Mouse (Mus musculus) bone marrow, adult 2 months (tissue): Measurements from ENCODE around the gene Phc2. TPM values are rescaled to one million over a fixed set of nuclear protein-coding genes. Genes with fewer than 3 reads are reported as not detected.

ENCODE experiments used
- H3K27ac ChIP-seq: fragments of 200-500 bp; 2 replicates; pipeline ENCODE4 v1.5.1; 2012; ENCODE audit warnings: low read depth, mild to moderate bottlenecking, control low read depth, inconsistent platforms, low read length; ENCODE audit not compliant: control insufficient read depth, poor library complexity, insufficient read depth
- H3K4me1 ChIP-seq: fragments of 200-500 bp; 2 replicates; pipeline ENCODE4 v1.6.1; 2011; ENCODE audit warnings: low read length; ENCODE audit not compliant: control insufficient read depth, insufficient read depth
- H3K4me3 ChIP-seq: fragments of 200-500 bp; replicated peaks from 2 replicates; pipeline ENCODE3; 2011; ENCODE audit warnings: mild to moderate bottlenecking, low read depth, low read length, control low read depth; ENCODE audit not compliant: control insufficient read depth
- CTCF ChIP-seq: fragments of 200-500 bp; IDR thresholded peaks from 2 replicates; pipeline ENCODE4 v1.5.1; 2011; ENCODE audit warnings: low read length, control low read depth; ENCODE audit not compliant: control insufficient read depth, insufficient read depth
- POLR2A ChIP-seq: fragments of 200-500 bp; IDR thresholded peaks from 2 replicates; pipeline ENCODE4 v1.6.1; 2011; ENCODE audit warnings: low read depth, mild to moderate bottlenecking, control low read depth, low read length, borderline replicate concordance; ENCODE audit not compliant: control insufficient read depth
- WGBS: fragments of 180-500 bp; shearing (Covaris S2); methylation state at CpG from one replicate; pipeline ENCODE4 v1.1.7; 2018; 5-methylcytosine and 5-hydroxymethylcytosine counted together
- polyA plus RNA-seq: library from polyadenylated mRNA; stranded (reverse); fragments of >200 nt; gene quantifications from 2 replicates; pipeline ENCODE4 v1.2.4, GENCODE M21; 2011; ENCODE audit warnings: low replicate concordance; ENCODE audit not compliant: missing spikeins, insufficient read depth, insufficient read length

Phc2 gene
- polyA plus RNA-seq, 1 experiment, result 36.8 TPM

- TF ChIP-seq POLR2A, result no peak
- H3K4me1 ChIP-seq, result peaks cover 2% of the 10 kb centered on the region; the same call in 1 of the 2 replicates
- H3K4me3 ChIP-seq, result peak overlapping the region; percentile 5
- H3K27ac ChIP-seq, result no peak overlapping the region; the same call in 1 of the 2 replicates
- 24% methylated on average over 14 of the region's 14 CpGs for WGBS
These were observed 38.7 kb upstream of the Phc2 start for GRCm38 (mm10) chr4:128615761-128616160.

DNA sequence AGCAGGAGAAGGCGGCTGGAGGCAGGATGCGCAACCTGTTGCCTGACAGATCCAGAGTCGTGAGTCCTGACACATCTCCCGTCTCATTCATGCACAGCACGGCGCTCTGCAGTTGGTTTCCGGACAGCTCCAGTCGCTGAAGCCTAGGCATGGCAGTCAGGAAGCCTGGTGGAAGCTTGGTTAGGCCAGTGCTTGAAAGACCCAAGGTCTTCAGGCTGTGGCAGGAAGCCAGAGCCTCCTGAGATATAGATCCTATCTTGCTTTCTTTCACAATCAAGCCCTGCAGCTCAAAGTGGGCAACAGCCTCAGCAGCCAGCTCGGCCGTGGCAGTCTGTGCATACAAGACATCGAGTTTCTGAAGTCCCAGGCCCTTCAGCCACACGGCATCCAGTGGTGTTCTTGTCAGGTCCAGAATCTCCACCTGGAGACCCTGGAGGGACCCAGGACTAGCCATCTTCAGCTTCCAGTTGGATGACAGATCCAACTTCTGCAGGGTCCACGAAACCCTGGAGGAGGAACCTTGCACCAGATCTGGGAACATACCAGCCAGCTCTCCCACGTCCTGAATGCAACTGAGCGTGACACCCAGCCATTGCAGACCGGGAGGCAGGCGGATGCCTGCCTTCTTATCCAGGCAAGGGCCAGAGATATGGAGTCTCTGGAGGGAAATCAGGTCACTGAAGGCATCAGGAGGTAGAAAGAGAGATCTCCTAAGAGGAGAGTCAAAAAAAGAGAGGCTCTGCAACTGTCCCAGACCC lies 37.0 kb upstream of the Phc2 start:
- 6% methylated on average over 17 of the region's 17 CpGs for WGBS
- TF ChIP-seq POLR2A (no peak), CTCF (no peak)
- Histone ChIP-seq H3K27ac (no peak overlapping the region), H3K4me3 (peak overlapping the region; percentile 16), H3K4me1 (peaks cover 2% of the 10 kb centered on the region; the same call in 1 of the 2 replicates)

- Histone ChIP-seq H3K27ac (peak within 1 kb of the TSS; percentile 49), H3K4me3 (peak within 1 kb of the TSS; percentile 33), H3K4me1 (peaks cover 2% of the 10 kb centered on the region; the same call in 1 of the 2 replicates)
- WGBS, result 18% methylated on average over 15 of the region's 15 CpGs
- TF ChIP-seq POLR2A, result no peak
- no peak for TF ChIP-seq CTCF
These were observed 36.1 kb upstream of the Phc2 start, which contains the start of gene Tlr12 for GRCm38 (mm10) chr4:128618246-128618911. Gene Tlr12, minus strand, starts transcription at chr4:128618619.

GRCm38 (mm10) chr4:128618963-128619362 lies 35.5 kb upstream of the Phc2 start:
- 6% methylated on average over 2 of the region's 2 CpGs for WGBS
- Histone ChIP-seq H3K27ac (peak overlapping the region; percentile 49), H3K4me1 (peaks cover 2% of the 10 kb centered on the region; the same call in 1 of the 2 replicates), H3K4me3 (no peak overlapping the region)
- no peak for TF ChIP-seq POLR2A
- TF ChIP-seq CTCF, result no peak

GRCm38 (mm10) chr4:128620572-128620971 lies 33.9 kb upstream of the Phc2 start:
- TF ChIP-seq CTCF (no peak), POLR2A (no peak)
- peaks cover 2% of the 10 kb centered on the region; the same call in 1 of the 2 replicates for H3K4me1 ChIP-seq
- WGBS, result 81% methylated on average over 6 of the region's 6 CpGs
- no peak overlapping the region for H3K27ac ChIP-seq
- no peak overlapping the region for H3K4me3 ChIP-seq

GRCm38 (mm10) chr4:128621109-128621508 lies 33.4 kb upstream of the Phc2 start:
- Histone ChIP-seq H3K4me3 (no peak overlapping the region), H3K27ac (no peak overlapping the region), H3K4me1 (peaks cover 2% of the 10 kb centered on the region; the same call in 1 of the 2 replicates)
- 66% methylated on average over 8 of the region's 8 CpGs for WGBS
- TF ChIP-seq POLR2A (no peak), CTCF (no peak)

- Histone ChIP-seq H3K4me1 (peaks cover 2% of the 10 kb centered on the region; the same call in 1 of the 2 replicates), H3K27ac (no peak overlapping the region), H3K4me3 (no peak overlapping the region)
- 45% methylated on average over 7 of the region's 7 CpGs for WGBS
- TF ChIP-seq POLR2A (no peak), CTCF (no peak)
These were observed 19.1 kb upstream of the Phc2 start for GRCm38 (mm10) chr4:128635451-128635850.

DNA sequence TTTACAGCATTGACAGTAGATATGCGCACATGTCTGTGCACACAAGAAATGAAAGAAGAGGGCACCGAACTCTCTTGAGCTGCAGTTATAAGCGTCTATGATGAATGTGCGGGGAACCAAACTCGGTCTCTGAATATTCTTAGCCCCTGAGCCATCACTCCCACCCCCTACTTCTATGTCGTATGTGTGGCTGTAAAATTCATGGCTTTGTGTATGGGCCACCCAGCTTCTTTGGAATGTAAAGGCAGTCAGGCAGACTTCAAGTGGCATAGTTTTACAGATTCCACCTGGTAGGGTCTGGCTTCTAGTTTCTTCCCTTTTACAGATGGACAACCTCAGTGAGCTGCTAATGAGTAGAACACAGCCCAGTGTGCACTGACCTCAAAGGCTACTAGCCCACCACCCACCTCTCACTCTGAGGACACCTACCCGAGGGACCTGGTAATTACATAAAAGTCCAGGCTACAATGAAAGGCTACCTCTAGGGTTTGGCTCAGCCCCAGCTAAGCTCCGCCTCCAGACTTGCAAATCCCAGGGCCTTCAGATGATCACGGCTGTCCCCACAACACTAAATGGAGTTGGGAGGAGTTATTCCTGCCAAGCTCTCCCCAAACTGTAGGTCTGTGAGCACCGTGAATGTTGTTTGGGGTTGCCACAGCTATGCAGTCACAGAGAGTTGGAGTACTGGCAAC lies 18.5 kb upstream of the Phc2 start:
- no peak for TF ChIP-seq POLR2A
- TF ChIP-seq CTCF, result no peak
- 73% methylated on average over 10 of the region's 10 CpGs for WGBS
- Histone ChIP-seq H3K27ac (no peak overlapping the region), H3K4me3 (no peak overlapping the region), H3K4me1 (peaks cover 2% of the 10 kb centered on the region; the same call in 1 of the 2 replicates)
